Mouse (Mus musculus) adrenal gland, postnatal 10 days (tissue): ENCODE results near the gene Osbp. TPM values are rescaled to one million over a fixed set of nuclear protein-coding genes. Genes with fewer than 3 reads are reported as not detected.

ENCODE experiments used
- DNase-seq: peaks from one replicate; pipeline ENCODE4 v3.0.0; 2021; ENCODE audit warnings: mixed read lengths
- microRNA-seq: library from miRNA; unstranded; fragments of <30 nt; microRNA quantifications from one replicate; pipeline ENCODE4 v1.2.0, GENCODE M21; 2021
- total RNA-seq, 2 experiments: library from RNA; stranded (reverse); gene quantifications; 2 replicates each; pipeline ENCODE4 v1.2.3; 2021

Gene Osbp
- total RNA-seq, 2 experiments from 2014 or later = 60.8 to 65.6 TPM

GRCm38 (mm10) chr19:12010916-12011559 is 45.3 kb downstream of the Osbp start:
- peak; percentile 77 for DNase-seq

- DNase-seq = peak; percentile 92
These were observed 46.1 kb downstream of the Osbp start for GRCm38 (mm10) chr19:12011560-12012556.

- DNase-seq = no peak
These were observed 46.9 kb downstream of the Osbp start for GRCm38 (mm10) chr19:12012615-12013014.

GRCm38 (mm10) chr19:12013228-12013627 is 47.5 kb downstream of the Osbp start:
- DNase-seq = peak; percentile 74

- no peak for DNase-seq
These were observed 50.0 kb downstream of the Osbp start for GRCm38 (mm10) chr19:12015708-12016107.

- DNase-seq = no peak
These were observed 50.5 kb downstream of the Osbp start for GRCm38 (mm10) chr19:12016192-12016591.

GRCm38 (mm10) chr19:12024149-12024548 is 58.4 kb downstream of the Osbp start:
- DNase-seq = no peak

- DNase-seq = no peak
These were observed 59.6 kb downstream of the Osbp start for GRCm38 (mm10) chr19:12025333-12025732.

GRCm38 (mm10) chr19:12026606-12027005 is 60.9 kb downstream of the Osbp start:
- DNase-seq = no peak

GRCm38 (mm10) chr19:12037727-12038126 is 72.0 kb downstream of the Osbp start:
- no peak for DNase-seq

GRCm38 (mm10) chr19:12041217-12041616 is 75.5 kb downstream of the Osbp start, which contains the start of gene Olfr1423:
Gene Olfr1423 (minus strand): TSS chr19:12041317.
- no peak for DNase-seq

- no peak for DNase-seq
These were observed 77.4 kb downstream of the Osbp start for GRCm38 (mm10) chr19:12043163-12043562.

Small RNA genes within 50 kb of the gene (microRNA-seq; reads per million reads assigned to microRNA genes)
- 6.0 reads per million, percentile 7 among the genes with 10 or more reads in this experiment for gene Mir6994

Other genes with a start within 250 kb of the Osbp start
- not detected for gene Gif, start 218.4 kb upstream of the Osbp start, total RNA-seq
- gene Mrpl16, start 195.6 kb upstream of the Osbp start, total RNA-seq = 10 to 100 TPM; 71.8 to 74.5 TPM
- gene Stx3, start 146.5 kb upstream of the Osbp start, total RNA-seq = 1 to 10 TPM; 5.8 to 7.3 TPM
- gene Olfr1417, start 126.7 kb upstream of the Osbp start, total RNA-seq = not detected
- not detected for gene Olfr1418, start 104.9 kb upstream of the Osbp start, total RNA-seq
- gene Olfr1419, start 90.8 kb upstream of the Osbp start, total RNA-seq = not detected
- not detected for gene Olfr1420, start 79.4 kb upstream of the Osbp start, total RNA-seq
- gene Patl1, start 53.5 kb upstream of the Osbp start, total RNA-seq = 10 to 100 TPM; 30.5 to 34.7 TPM
- gene Olfr1423, start 75.4 kb downstream of the Osbp start, total RNA-seq = not detected
- gene Olfr1424, start 96.7 kb downstream of the Osbp start, total RNA-seq = not detected
- gene Olfr1425, start 111.8 kb downstream of the Osbp start, total RNA-seq = not detected
- gene Olfr1426, start 126.1 kb downstream of the Osbp start, total RNA-seq = not detected
- gene Olfr1427, start 137.4 kb downstream of the Osbp start, total RNA-seq = not detected
- not detected for gene Olfr1428, start 150.0 kb downstream of the Osbp start, total RNA-seq
- gene Olfr76, start 157.3 kb downstream of the Osbp start, total RNA-seq = not detected
- not detected for gene Olfr1555-ps1, start 204.2 kb downstream of the Osbp start, total RNA-seq
- gene Olfr1431, start 234.7 kb downstream of the Osbp start, total RNA-seq = not detected